7 mouse cellular contexts compared by ENCODE assay signal in the genomic region with DNA sequence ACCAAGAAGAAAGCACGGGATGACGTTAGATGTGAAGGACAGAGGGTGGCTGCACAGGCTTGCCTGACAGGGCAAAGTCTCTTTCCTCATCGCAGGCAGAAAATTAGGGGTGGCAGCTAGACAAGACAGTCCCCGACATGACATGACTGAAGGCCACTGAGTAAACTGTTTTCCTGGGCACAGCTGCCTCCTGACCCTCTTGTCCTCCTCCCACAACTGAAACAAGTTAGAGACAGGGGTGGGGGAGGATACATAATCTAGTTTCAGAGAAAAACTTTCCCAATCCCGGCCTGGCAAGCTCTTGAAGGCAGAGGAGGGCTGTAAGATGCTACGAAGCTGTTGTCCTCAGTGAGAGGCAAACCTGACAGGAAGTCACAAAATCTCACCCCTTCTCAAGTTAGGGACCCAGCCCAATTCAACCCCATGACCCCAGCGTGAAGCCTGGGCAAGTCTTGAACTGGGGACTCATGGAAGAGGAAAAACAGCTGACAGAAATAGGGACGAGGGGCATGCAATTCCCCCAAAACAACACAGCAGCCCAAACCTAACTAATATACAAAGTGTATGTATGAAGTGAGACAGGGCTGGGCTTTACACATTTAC. TPM values are rescaled to one million over a fixed set of nuclear protein-coding genes. Genes with fewer than 3 reads are reported as not detected.
DNase-seq lines count a peak whose midpoint lies in the region; ATAC-seq and TF ChIP-seq lines count a peak whose summit lies in the region.

No protein-coding gene starts in this region.

- H3K27me3 ChIP-seq in spleen, adult 2 months (ENCODE audit: control insufficient read depth, insufficient read depth, low read length) = peaks cover 7% of the 10 kb centered on the region
- no peaks in the 10 kb centered on the region for H3K27me3 ChIP-seq in heart, embryonic 16.5 days (ENCODE audit: control insufficient read depth, insufficient read depth, low read length)
- peaks cover 16% of the 10 kb centered on the region for H3K27me3 ChIP-seq in liver, postnatal 0 days (ENCODE audit: insufficient read depth, low read length)

- no peaks in the 10 kb centered on the region; the same call in 1 of the 2 replicates for H3K9me3 ChIP-seq in heart, embryonic 16.5 days (replicated peaks; ENCODE audit: control insufficient read depth, low read length)
- H3K9me3 ChIP-seq in liver, postnatal 0 days (ENCODE audit: low read length) = no peaks in the 10 kb centered on the region

- ATAC-seq in heart, embryonic 16.5 days (replicated peaks; ENCODE audit: extremely low read depth, insufficient read depth, low FRiP score) = no peak
- no peak for ATAC-seq in liver, postnatal 0 days

- H3K4me3 ChIP-seq in spleen, adult 2 months (ENCODE audit: extremely low read depth, insufficient read depth, insufficient read length) = peak overlapping the region; percentile 29; the same call in 1 of the 2 replicates
- H3K4me3 ChIP-seq in heart, embryonic 16.5 days (ENCODE audit: low read length) = peak overlapping the region; percentile 62
- H3K4me3 ChIP-seq in liver, postnatal 0 days (ENCODE audit: low read depth, low read length) = peak overlapping the region; percentile 65

- H3K36me3 ChIP-seq in spleen, adult 2 months (ENCODE audit: control insufficient read depth, insufficient read depth, low read length) = no peaks in the 10 kb centered on the region
- H3K36me3 ChIP-seq in heart, embryonic 16.5 days (ENCODE audit: control insufficient read depth, insufficient read depth) = no peaks in the 10 kb centered on the region
- H3K36me3 ChIP-seq in liver, postnatal 0 days (replicated peaks; ENCODE audit: insufficient read depth, low read length) = no peaks in the 10 kb centered on the region; the same call in 1 of the 2 replicates

- WGBS in spleen, adult 2 months = 66% methylated on average over 8 of the region's 8 CpGs
- 41% methylated on average over 8 of the region's 8 CpGs for WGBS in heart, embryonic 16.5 days
- WGBS in liver, postnatal 0 days (ENCODE audit: insufficient replicate concordance) = 28% methylated on average over 8 of the region's 8 CpGs

- peak overlapping the region; percentile 78 for H3K4me2 ChIP-seq in heart, embryonic 16.5 days (ENCODE audit: low read depth, low read length)
- H3K4me2 ChIP-seq in liver, postnatal 0 days (ENCODE audit: low read depth, low read length) = peak overlapping the region; percentile 93

- peaks cover 6% of the 10 kb centered on the region; the same call in 1 of the 2 replicates for H3K4me1 ChIP-seq in spleen, adult 2 months (ENCODE audit: control insufficient read depth, insufficient read depth, insufficient read length)
- peaks cover 34% of the 10 kb centered on the region for H3K4me1 ChIP-seq in heart, embryonic 16.5 days (ENCODE audit: control insufficient read depth, insufficient read depth, low read length)
- peaks cover 28% of the 10 kb centered on the region for H3K4me1 ChIP-seq in liver, postnatal 0 days (ENCODE audit: insufficient read depth)

- TF ChIP-seq POLR2A in spleen, adult 2 months (IDR thresholded peaks at IDR 0.05; ENCODE audit: low read depth, low read length) = no peak

- no peak for DNase-seq in spleen, adult 2 months (ENCODE audit: low read depth in 1 of 2, low spot score in 2 of 2)
- DNase-seq in spleen, postnatal 10 days (ENCODE audit: low spot score in 2 of 2) = no peak
- no peak for DNase-seq in liver, postnatal 0 days
- DNase-seq in T-cell, adult 2 months (ENCODE audit: low spot score) = no peak
- no peak for DNase-seq in layer of hippocampus, postnatal 36 days
- DNase-seq in ovary, postnatal 36 days (ENCODE audit: low spot score) = no peak

- peak overlapping the region; percentile 17 for H3K27ac ChIP-seq in spleen, adult 2 months (ENCODE audit: insufficient read depth, low read length)
- H3K27ac ChIP-seq in heart, embryonic 16.5 days (ENCODE audit: low read length) = no peak overlapping the region
- peak overlapping the region; percentile 91 for H3K27ac ChIP-seq in liver, postnatal 0 days (ENCODE audit: low read depth)

- no peak for TF ChIP-seq CTCF in spleen, adult 2 months (IDR thresholded peaks at IDR 0.05; ENCODE audit: extremely low read depth, insufficient read depth, insufficient read length, insufficient replicate concordance)
- no peak for TF ChIP-seq CTCF in liver, postnatal 0 days (IDR thresholded peaks at IDR 0.05; ENCODE audit: low read depth)

- no peak for TF ChIP-seq EP300 in liver, postnatal 0 days (IDR thresholded peaks at IDR 0.05; ENCODE audit: low read depth)

- H3K9ac ChIP-seq in heart, embryonic 16.5 days (ENCODE audit: low read length) = peak overlapping the region; percentile 35; the same call in 1 of the 2 replicates
- H3K9ac ChIP-seq in liver, postnatal 0 days (replicated peaks) = peak overlapping the region; percentile 74

RNA-seq across cellular contexts. Expression of a gene that starts 1.7 kb away (rescaled TPM):
- polyA plus RNA-seq in spleen, adult 2 months (2012; rRNA removed) = 98.7 and 99.4 TPM in 2 replicates
- polyA plus RNA-seq in heart, embryonic 16.5 days (2015; fragmentation: Nextera tagmentation; extraction: Ambion mirVana) = 33.4 and 34.4 TPM in 2 replicates
- 44.7 and 49.2 TPM in 2 replicates for polyA plus RNA-seq in liver, postnatal 0 days (2015; fragmentation: Nextera tagmentation; extraction: Ambion mirVana)
- total RNA-seq in layer of hippocampus, postnatal 36 days (2021) = 100 to 1,000 TPM; 268 to 307 TPM

RNA-seq across cellular contexts. Expression of a gene that starts 23.6 kb away (rescaled TPM):
- polyA plus RNA-seq in spleen, adult 2 months (2012; rRNA removed) = 120 and 126 TPM in 2 replicates
- 36.1 and 36.7 TPM in 2 replicates for polyA plus RNA-seq in heart, embryonic 16.5 days (2015; fragmentation: Nextera tagmentation; extraction: Ambion mirVana)
- polyA plus RNA-seq in liver, postnatal 0 days (2015; fragmentation: Nextera tagmentation; extraction: Ambion mirVana) = 11.3 and 13.0 TPM in 2 replicates
- total RNA-seq in layer of hippocampus, postnatal 36 days (2021) = 1 to 10 TPM; 5.1 to 6.2 TPM

RNA-seq across cellular contexts. Expression of a gene that starts 47.5 kb away (rescaled TPM):
- polyA plus RNA-seq in spleen, adult 2 months (2012; rRNA removed) = 3.2 and 3.5 TPM in 2 replicates
- polyA plus RNA-seq in heart, embryonic 16.5 days (2015; fragmentation: Nextera tagmentation; extraction: Ambion mirVana) = 8.3 and 8.7 TPM in 2 replicates
- polyA plus RNA-seq in liver, postnatal 0 days (2015; fragmentation: Nextera tagmentation; extraction: Ambion mirVana) = 5.6 and 6.3 TPM in 2 replicates
- total RNA-seq in layer of hippocampus, postnatal 36 days (2021) = 1 to 10 TPM; 5.1 to 6.7 TPM

RNA-seq across cellular contexts. Expression of a gene that starts 49.1 kb away (rescaled TPM):
- polyA plus RNA-seq in spleen, adult 2 months (2012; rRNA removed) = 30.6 and 32.7 TPM in 2 replicates
- 10.9 and 12.7 TPM in 2 replicates for polyA plus RNA-seq in heart, embryonic 16.5 days (2015; fragmentation: Nextera tagmentation; extraction: Ambion mirVana)
- 2.4 and 4.3 TPM in 2 replicates for polyA plus RNA-seq in liver, postnatal 0 days (2015; fragmentation: Nextera tagmentation; extraction: Ambion mirVana)
- 10 to 100 TPM; 42.7 to 43.8 TPM for total RNA-seq in layer of hippocampus, postnatal 36 days (2021)
